Mouse (Mus musculus) heart, embryonic 14.5 days (tissue): ENCODE measurements around the gene Swi5. TPM values are rescaled to one million over a fixed set of nuclear protein-coding genes. Genes with fewer than 3 reads are reported as not detected.

Experiments used
- ATAC-seq: fragments of 200-750 bp; cut with Nextera tagmentation; 2 replicates; pipeline ENCODE4 v1.8.0; 2017; ENCODE audit warnings: low read depth, moderate TSS enrichment; ENCODE audit not compliant: insufficient number of reproducible peaks, insufficient read depth, low FRiP score
- H3K27ac ChIP-seq, 2 experiments: fragments of 200-500 bp in 1 of 2; fragments of 300-500 bp in 1 of 2; sonication (generic) in 1 of 2; replicated peaks in 1 of 2; 2 replicates each; pipeline ENCODE4 v1.5.1; 2012 to 2014; ENCODE audit warnings: low read depth in 2 of 2, low read length in 2 of 2, control low read depth in 1 of 2, mild to moderate bottlenecking in 1 of 2, mixed read lengths in 1 of 2; ENCODE audit not compliant: control insufficient read depth in 1 of 2, insufficient read depth in 1 of 2
- H3K27me3 ChIP-seq: fragments of 300-500 bp; sonication (generic); 2 replicates; pipeline ENCODE4 v1.6.1; 2014; ENCODE audit warnings: mild to moderate bottlenecking, low read length, control low read depth; ENCODE audit not compliant: control insufficient read depth, insufficient read depth
- H3K36me3 ChIP-seq: fragments of 300-500 bp; sonication (generic); 2 replicates; pipeline ENCODE4 v1.6.1; 2014; ENCODE audit warnings: mild to moderate bottlenecking, control low read depth, low read length, mixed read lengths; ENCODE audit not compliant: control insufficient read depth, insufficient read depth
- H3K4me1 ChIP-seq, 2 experiments: fragments of 200-500 bp in 1 of 2; fragments of 300-500 bp in 1 of 2; sonication (generic) in 1 of 2; 2 replicates each; pipeline ENCODE4 v1.6.1; 2012 to 2014; ENCODE audit warnings: low read length in 2 of 2, control low read depth in 1 of 2, mixed read lengths in 1 of 2; ENCODE audit not compliant: control insufficient read depth in 2 of 2, insufficient read depth in 2 of 2
- H3K4me2 ChIP-seq: fragments of 300-500 bp; sonication (generic); 2 replicates; pipeline ENCODE4 v1.6.1; 2014; ENCODE audit warnings: mild to moderate bottlenecking, low read length
- H3K4me3 ChIP-seq, 2 experiments: fragments of 200-500 bp in 1 of 2; fragments of 300-500 bp in 1 of 2; sonication (generic) in 1 of 2; 2 replicates each; pipeline ENCODE4 v1.5.1; 2012 to 2014; ENCODE audit warnings: low read length in 2 of 2, mild to moderate bottlenecking in 2 of 2, control low read depth in 1 of 2, low read depth in 1 of 2, moderate library complexity in 1 of 2; ENCODE audit not compliant: control insufficient read depth in 1 of 2, insufficient read depth in 1 of 2
- H3K9ac ChIP-seq: fragments of 300-500 bp; sonication (generic); 2 replicates; pipeline ENCODE4 v1.6.1; 2014; ENCODE audit warnings: mild to moderate bottlenecking, low read length
- H3K9me3 ChIP-seq: fragments of 300-500 bp; sonication (generic); 2 replicates; pipeline ENCODE4 v1.6.1; 2016; ENCODE audit warnings: low read length, control low read depth; ENCODE audit not compliant: control insufficient read depth
- WGBS: fragments of 180-500 bp; shearing (Covaris S2); extraction: QIAGEN DNeasy Blood & Tissue Kit; methylation state at CpG from one replicate; pipeline ENCODE4 v1.1.7; 2014; 5-methylcytosine and 5-hydroxymethylcytosine counted together
- polyA plus RNA-seq: library from polyadenylated mRNA; unstranded; fragments of >200 nt; fragmentation: Nextera tagmentation; extraction: Ambion mirVana; gene quantifications from 2 replicates; pipeline ENCODE4 v1.2.1, GENCODE M21; 2014

Swi5 gene
- polyA plus RNA-seq, 1 experiment from 2014 or later, result 129 TPM

GRCm38 (mm10) chr2:32317791-32318417 lies 30.0 kb upstream of the Swi5 start:
- peak overlapping the region; percentile 63 for H3K4me2 ChIP-seq
- H3K9me3 ChIP-seq, result no peaks in the 10 kb centered on the region
- peak overlapping the region; percentile 83 to 88 for H3K27ac ChIP-seq
- no peaks in the 10 kb centered on the region for H3K36me3 ChIP-seq
- H3K4me1 ChIP-seq, result peaks cover 31 to 32% of the 10 kb centered on the region in 2 experiments
- H3K27me3 ChIP-seq, result peaks cover 4% of the 10 kb centered on the region
- H3K9ac ChIP-seq, result peak overlapping the region; percentile 72
- 11% methylated on average over 18 of the region's 19 CpGs for WGBS
- peak; percentile 76 for ATAC-seq
- peak overlapping the region; percentile 42 to 56 for H3K4me3 ChIP-seq

GRCm38 (mm10) chr2:32316887-32317656 lies 29.2 kb upstream of the Swi5 start:
- Histone ChIP-seq H3K9ac (no peak overlapping the region), H3K4me2 (no peak overlapping the region)
- WGBS, result 63% methylated on average over 20 of the region's 20 CpGs

GRCm38 (mm10) chr2:32315751-32316150 lies 27.9 kb upstream of the Swi5 start:
- ATAC-seq, result no peak
- no peak overlapping the region for H3K4me3 ChIP-seq
- H3K4me2 ChIP-seq, result peak overlapping the region; percentile 29
- 6% methylated on average over 8 of the region's 8 CpGs for WGBS
- H3K4me1 ChIP-seq, result peaks cover 36 to 48% of the 10 kb centered on the region in 2 experiments
- peaks cover 15% of the 10 kb centered on the region for H3K27me3 ChIP-seq
- no peaks in the 10 kb centered on the region for H3K36me3 ChIP-seq
- peak overlapping the region; percentile 30; the same call in 1 of the 2 replicates for H3K9ac ChIP-seq
- no peaks in the 10 kb centered on the region for H3K9me3 ChIP-seq
- peak overlapping the region; percentile 57 to 83 for H3K27ac ChIP-seq

More at GRCm38 (mm10) chr2:32316887-32317656, 29.2 kb upstream of the Swi5 start:
- ATAC-seq, result no peak; the same call in 1 of the 2 replicates
- H3K36me3 ChIP-seq, result no peaks in the 10 kb centered on the region
- H3K9me3 ChIP-seq, result no peaks in the 10 kb centered on the region
- H3K27me3 ChIP-seq, result peaks cover 4% of the 10 kb centered on the region
- peak overlapping the region; percentile 83 to 88 for H3K27ac ChIP-seq
- H3K4me1 ChIP-seq, result peaks cover 31 to 37% of the 10 kb centered on the region in 2 experiments
- H3K4me3 ChIP-seq, result no peak overlapping the region

GRCm38 (mm10) chr2:32314831-32315230 lies 27.0 kb upstream of the Swi5 start:
- peaks cover 36 to 48% of the 10 kb centered on the region in 2 experiments for H3K4me1 ChIP-seq
- H3K4me3 ChIP-seq, result no peak overlapping the region
- no peaks in the 10 kb centered on the region for H3K36me3 ChIP-seq
- H3K4me2 ChIP-seq, result no peak overlapping the region
- WGBS, result 90% methylated on average over 14 of the region's 14 CpGs
- peak overlapping the region; percentile 35 to 83; a peak in 3 of 4 replicates for H3K27ac ChIP-seq
- peaks cover 15% of the 10 kb centered on the region for H3K27me3 ChIP-seq
- no peaks in the 10 kb centered on the region for H3K9me3 ChIP-seq
- H3K9ac ChIP-seq, result no peak overlapping the region; the same call in 1 of the 2 replicates
- no peak for ATAC-seq

- Histone ChIP-seq H3K4me3 (peak overlapping the region; percentile 43 to 65), H3K4me1 (peaks cover 24 to 32% of the 10 kb centered on the region in 2 experiments), H3K27ac (no peak overlapping the region), H3K9ac (peak overlapping the region; percentile 75), H3K4me2 (peak overlapping the region; percentile 100), H3K27me3 (peaks cover 15% of the 10 kb centered on the region), H3K9me3 (no peaks in the 10 kb centered on the region), H3K36me3 (peaks cover 17% of the 10 kb centered on the region; the same call in 1 of the 2 replicates)
- 2% methylated on average over 56 of the region's 56 CpGs for WGBS
- peak; percentile 84 for ATAC-seq
Measured at GRCm38 (mm10) chr2:32312318-32312964, 24.6 kb upstream of the Swi5 start.

- ATAC-seq, result no peak
- WGBS, result 10% methylated on average over 38 of the region's 42 CpGs
- Histone ChIP-seq H3K4me3 (peak overlapping the region; percentile 43 to 65), H3K9me3 (no peaks in the 10 kb centered on the region), H3K27ac (no peak overlapping the region), H3K4me1 (peaks cover 18 to 25% of the 10 kb centered on the region in 2 experiments), H3K36me3 (peaks cover 25% of the 10 kb centered on the region), H3K9ac (peak overlapping the region; percentile 75), H3K4me2 (peak overlapping the region; percentile 100), H3K27me3 (peaks cover 15% of the 10 kb centered on the region)
Measured at GRCm38 (mm10) chr2:32311443-32312317, 23.8 kb upstream of the Swi5 start.
